Mouse (Mus musculus) urinary bladder, postnatal 14 days (tissue): ENCODE results near the gene Ctrb1.
A peak's percentile ranks its signal among the peaks of the same experiment; 100 is the strongest.

Experiments used
- DNase-seq: peaks from one replicate; pipeline ENCODE4 v3.0.0; 2021; ENCODE audit warnings: low spot score

Gene Ctrb1

DNA sequence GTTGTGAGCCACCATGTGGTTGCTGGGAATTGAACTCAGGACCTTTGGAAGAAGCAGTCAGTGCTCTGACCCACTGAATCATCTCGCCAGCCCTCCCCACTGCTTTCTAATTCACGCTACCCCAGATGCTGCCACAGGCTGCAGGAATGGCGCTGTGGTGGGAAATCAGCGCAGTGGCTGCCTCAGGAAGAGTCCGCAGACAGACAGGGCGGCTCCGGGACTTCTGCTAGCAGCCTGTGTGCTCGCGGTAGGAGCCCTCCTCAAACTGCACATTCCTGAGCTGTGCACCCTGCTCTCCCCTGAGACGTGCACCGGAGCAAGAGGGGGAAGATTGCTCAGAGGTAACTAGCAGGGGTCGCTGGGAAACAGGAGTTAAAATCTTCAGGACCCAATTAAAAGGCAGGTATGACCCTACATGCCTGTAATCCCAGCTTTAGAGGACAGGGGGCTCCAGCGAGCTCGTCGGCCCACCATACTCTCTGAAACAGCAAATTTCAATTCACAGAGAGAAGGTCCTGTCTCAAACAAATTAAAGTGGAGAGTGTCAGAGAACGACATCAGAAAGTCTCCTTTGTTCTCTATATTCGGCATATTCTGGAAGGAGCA lies 10.3 kb downstream of the Ctrb1 start:
- DNase-seq, result no peak

DNA sequence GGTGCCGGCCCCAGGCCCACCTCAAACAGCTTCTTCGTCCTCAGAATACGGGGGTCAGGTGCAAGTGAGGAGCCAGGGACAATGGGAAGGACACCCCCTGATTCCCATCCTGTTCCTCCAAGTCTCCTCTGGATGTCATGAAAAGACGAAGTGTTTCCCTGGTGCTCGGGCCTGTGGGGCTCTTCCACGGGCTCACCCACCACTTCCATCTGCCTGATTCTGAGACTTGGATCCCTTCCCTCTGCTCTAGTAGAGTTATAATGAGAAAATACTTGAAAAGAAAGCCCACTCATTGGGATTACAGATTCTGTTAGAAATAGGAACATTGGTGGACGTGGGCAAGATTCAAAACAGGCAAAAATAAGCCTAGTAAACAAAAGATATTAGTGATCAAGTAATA lies 12.0 kb downstream of the Ctrb1 start:
- DNase-seq, result no peak

DNA sequence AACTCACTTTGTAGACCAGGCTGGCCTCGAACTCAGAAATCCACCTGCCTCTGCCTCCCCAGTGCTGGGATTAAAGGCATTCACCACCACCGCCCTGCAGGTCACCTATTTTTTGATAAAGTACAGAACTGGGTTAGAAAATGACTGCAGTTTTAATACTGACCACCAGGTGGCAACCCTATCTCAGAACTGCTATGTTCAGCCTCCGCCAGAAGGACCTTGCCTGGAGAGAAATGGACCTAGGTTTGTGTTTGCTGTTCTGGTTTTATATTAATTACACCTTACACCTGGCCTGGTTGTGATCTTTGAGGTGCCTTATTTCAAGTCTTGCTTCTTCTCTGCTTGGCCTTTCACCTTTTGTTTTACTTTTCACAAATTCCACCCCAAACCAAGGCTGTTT lies 12.7 kb downstream of the Ctrb1 start:
- DNase-seq, result peak; percentile 65

GRCm38 (mm10) chr8:111676237-111676636 lies 14.6 kb downstream of the Ctrb1 start:
- DNase-seq, result no peak

- no peak for DNase-seq
These were observed 24.1 kb downstream of the Ctrb1 start for GRCm38 (mm10) chr8:111666751-111667150.

DNA sequence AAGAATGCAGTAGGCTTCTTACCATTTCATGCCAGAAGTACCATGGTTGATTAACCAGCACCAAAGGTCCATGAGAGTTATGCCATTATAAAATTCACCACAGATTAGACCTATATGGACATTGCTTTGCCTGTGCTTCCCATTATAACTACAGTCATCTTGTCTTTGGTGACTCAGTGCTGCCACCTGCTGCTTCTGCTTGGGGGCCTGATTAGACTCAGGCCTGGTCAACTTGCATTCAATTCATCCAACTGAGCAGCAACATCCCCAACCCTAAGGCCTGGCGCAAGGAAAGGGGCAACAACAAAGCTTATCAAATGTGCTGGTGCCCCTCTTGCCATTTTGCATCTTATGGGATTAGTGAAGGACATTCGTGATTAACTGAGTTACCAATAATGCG lies 28.3 kb downstream of the Ctrb1 start:
- peak; percentile 86 for DNase-seq

DNA sequence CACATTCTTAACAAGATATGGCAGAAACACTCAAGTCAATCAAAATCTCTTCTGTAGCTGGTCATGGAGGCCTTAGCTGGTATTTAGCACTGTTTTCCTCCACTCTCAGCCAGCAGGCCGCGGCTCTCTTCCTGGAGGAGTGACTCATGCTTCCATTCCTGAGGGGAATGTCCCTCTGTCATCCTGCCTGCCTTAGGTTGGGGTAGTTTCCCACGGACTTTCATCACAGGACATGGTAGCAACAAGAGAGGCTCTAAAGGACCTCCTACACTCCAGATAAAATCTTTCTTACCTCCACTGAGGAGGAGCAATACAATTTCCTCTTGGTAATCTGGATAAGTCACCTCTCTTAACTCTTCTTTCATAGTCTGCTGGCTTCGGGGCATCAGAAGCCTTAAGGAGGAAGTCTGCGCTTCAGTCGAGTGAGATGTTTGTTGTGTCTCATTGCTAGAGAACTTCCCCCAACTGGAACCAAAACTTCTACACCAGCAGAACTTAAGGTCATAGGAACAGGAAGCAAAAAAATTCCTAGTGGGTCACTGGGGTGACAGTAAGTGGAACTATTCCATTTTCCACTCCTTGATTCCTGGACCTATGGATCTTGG lies 31.9 kb downstream of the Ctrb1 start:
- no peak for DNase-seq

GRCm38 (mm10) chr8:111657312-111657854 lies 33.4 kb downstream of the Ctrb1 start:
- DNase-seq, result no peak

GRCm38 (mm10) chr8:111653524-111653923 lies 37.3 kb downstream of the Ctrb1 start:
- DNase-seq, result no peak

- DNase-seq, result no peak
These were observed 40.2 kb downstream of the Ctrb1 start for GRCm38 (mm10) chr8:111650651-111651050.

GRCm38 (mm10) chr8:111648834-111649233 lies 42.0 kb downstream of the Ctrb1 start:
- DNase-seq, result no peak

GRCm38 (mm10) chr8:111645715-111646114 lies 45.1 kb downstream of the Ctrb1 start:
- DNase-seq, result no peak

DNA sequence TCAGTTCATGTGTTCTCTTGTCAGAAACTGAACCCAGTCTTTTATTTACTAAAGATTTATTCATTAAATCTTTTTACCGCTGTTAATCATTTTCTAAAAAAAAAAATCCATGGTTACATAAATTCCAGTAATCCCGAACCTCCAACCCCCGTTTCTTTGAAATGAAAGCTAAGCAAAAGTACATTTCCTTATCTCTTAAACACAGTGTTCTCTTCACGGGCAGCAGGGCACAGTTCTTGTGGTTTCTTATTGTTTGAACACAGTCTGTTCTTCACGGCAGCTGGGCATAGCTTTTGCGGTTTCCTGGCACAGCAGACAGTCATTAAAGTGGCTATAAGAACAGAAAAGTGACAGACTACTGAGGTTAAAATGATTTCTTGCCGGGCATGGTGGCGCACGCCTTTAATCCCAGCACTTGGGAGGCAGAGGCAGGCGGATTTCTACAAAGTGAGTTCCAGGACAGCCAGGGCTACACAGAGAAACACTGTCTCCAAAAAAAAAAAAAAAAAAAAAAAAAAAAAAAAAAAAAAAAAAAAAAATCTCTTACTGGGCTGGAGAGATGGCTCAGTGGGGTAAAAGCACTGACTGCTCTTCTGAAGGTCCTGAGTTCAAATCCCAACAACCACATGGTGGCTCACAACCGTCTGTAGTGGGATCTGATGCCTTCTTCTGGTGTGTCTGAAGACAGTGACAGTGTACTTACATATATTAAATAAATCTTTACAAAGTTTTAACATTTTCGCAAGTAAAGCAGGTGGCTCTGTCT lies 46.3 kb downstream of the Ctrb1 start:
- peak; percentile 47 for DNase-seq

DNA sequence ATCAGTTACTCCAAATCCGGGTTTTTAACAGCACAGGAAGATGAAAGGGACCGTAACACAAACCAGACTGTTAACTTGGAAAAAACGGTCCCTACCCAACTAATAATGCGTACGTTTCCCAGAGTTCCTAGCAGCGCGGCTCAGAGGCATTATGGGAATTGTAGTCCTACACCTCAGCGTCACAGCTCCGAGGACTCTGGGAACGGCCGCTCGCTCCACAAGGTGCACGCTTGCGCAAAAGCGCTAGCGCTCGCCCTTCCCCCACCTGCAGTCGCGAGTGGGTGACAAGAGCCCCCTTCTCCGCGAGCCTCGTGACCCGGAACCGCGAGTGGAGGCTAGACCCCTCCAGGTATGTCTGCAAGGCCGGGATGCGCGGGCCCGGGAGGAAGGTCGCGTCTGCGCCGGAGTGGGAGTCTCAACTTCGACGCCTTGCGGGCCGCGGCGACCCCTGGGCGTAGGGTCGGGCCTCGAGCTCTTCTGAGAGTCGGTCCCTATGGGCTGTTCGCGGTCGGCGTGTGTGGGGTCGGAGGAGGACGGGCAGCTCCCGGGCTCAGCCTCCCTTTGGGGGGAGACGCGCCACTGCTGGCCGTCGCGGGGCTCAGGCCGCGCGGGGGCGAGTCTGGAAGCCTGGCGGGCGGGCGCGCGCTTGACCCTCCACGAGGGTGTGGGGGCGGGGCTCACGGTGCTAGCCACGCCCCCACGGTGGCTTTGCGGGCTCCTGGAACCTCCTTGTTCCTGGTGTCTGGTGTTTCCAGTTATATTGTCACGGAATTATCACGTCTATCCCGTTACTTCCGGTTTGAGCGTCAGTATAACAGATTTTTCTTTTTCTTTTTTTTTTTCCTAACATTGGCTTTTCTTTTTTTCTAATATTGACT lies 47.3 kb downstream of the Ctrb1 start, which contains the start of gene Zfp1:
Gene Zfp1 (plus strand): TSS at position 138 of the 878 bp plus-strand sequence.
- DNase-seq, result peak; percentile 92

DNA sequence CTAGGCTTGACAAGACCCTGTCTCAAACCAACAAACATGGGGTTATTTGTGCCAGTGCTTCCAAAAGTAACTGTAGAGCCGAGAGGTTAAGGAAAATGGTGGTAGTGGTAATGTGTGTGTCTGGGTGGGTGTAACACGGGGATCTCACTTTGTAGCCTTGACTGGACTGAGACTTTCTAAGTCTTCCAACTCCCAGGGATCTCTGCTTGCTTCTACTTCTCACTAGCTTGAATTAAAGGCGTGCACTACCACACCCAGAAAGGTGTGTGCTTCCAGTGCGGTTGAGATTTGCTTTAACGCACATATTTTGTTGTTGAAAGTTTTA lies 47.9 kb downstream of the Ctrb1 start:
- DNase-seq, result no peak

GRCm38 (mm10) chr8:111642496-111642895 lies 48.3 kb downstream of the Ctrb1 start:
- DNase-seq, result peak; percentile 20

DNA sequence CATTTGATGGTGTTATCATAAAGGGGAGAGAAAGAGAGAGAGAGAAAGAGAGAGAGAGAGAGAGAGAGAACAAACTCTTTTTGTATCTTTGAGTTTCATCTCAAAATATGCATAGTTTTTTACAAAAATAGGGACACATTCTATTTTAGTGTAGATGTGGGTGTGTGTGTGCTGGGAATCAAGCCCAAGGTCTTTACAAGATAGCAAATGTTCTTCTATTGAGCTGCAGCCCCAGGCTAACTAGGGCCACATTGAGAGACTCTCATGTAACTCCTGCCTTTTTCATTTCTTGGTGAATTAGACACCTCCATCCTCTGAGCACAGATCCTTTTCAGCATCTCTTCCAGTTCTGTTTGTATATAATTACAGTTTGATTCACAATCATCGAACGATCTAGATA lies 49.7 kb downstream of the Ctrb1 start:
- no peak for DNase-seq

- no peak for DNase-seq
These were observed 52.7 kb downstream of the Ctrb1 start for GRCm38 (mm10) chr8:111638086-111638485.
